Mouse (Mus musculus) kidney, embryonic 15.5 days (tissue): ENCODE measurements at regions not wholly inside any gene's neighbourhood (a gene's known extent, or its start where the extent isn't known, plus 50 kb on each side); places are given as distances from the start of the nearest gene placed in this dataset.

Experiments
- ATAC-seq: fragments of 200-750 bp; cut with Nextera tagmentation; replicated peaks from 2 replicates; pipeline ENCODE4 v1.8.0; 2017; ENCODE audit warnings: moderate TSS enrichment; ENCODE audit not compliant: low FRiP score
- H3K27ac ChIP-seq: fragments of 300-500 bp; sonication (generic); 2 replicates; pipeline ENCODE4 v1.5.1; 2015; ENCODE audit warnings: mild to moderate bottlenecking, inconsistent platforms
- H3K27me3 ChIP-seq: fragments of 300-500 bp; sonication (generic); 2 replicates; pipeline ENCODE4 v1.6.1; 2015; ENCODE audit warnings: inconsistent platforms
- H3K36me3 ChIP-seq: fragments of 300-500 bp; sonication (generic); 2 replicates; pipeline ENCODE4 v1.6.1; 2015; ENCODE audit warnings: inconsistent platforms
- H3K4me1 ChIP-seq: fragments of 300-500 bp; sonication (generic); 2 replicates; pipeline ENCODE4 v1.6.1; 2015; ENCODE audit warnings: inconsistent platforms
- H3K4me2 ChIP-seq: fragments of 300-500 bp; sonication (generic); 2 replicates; pipeline ENCODE4 v1.6.1; 2015; ENCODE audit warnings: moderate library complexity, mild to moderate bottlenecking, inconsistent platforms
- H3K4me3 ChIP-seq: fragments of 300-500 bp; sonication (generic); replicated peaks from 2 replicates; pipeline ENCODE4 v1.5.1; 2015; ENCODE audit warnings: mild to moderate bottlenecking, inconsistent platforms
- H3K9ac ChIP-seq: fragments of 300-500 bp; sonication (generic); 2 replicates; pipeline ENCODE4 v1.6.1; 2015; ENCODE audit warnings: mild to moderate bottlenecking, inconsistent platforms
- H3K9me3 ChIP-seq: fragments of 300-500 bp; sonication (generic); replicated peaks from 2 replicates; pipeline ENCODE4 v1.6.1; 2016; ENCODE audit warnings: inconsistent platforms
- WGBS: fragments of 180-500 bp; shearing (Covaris S2); methylation state at CpG from one replicate; pipeline ENCODE4 v1.1.7; 2015; ENCODE audit warnings: mixed read lengths; 5-methylcytosine and 5-hydroxymethylcytosine counted together

- Histone ChIP-seq H3K36me3 (no peaks in the 10 kb centered on the region), H3K27ac (no peak overlapping the region), H3K4me1 (no peaks in the 10 kb centered on the region), H3K9ac (no peak overlapping the region), H3K4me2 (no peak overlapping the region), H3K9me3 (no peaks in the 10 kb centered on the region), H3K4me3 (no peak overlapping the region), H3K27me3 (no peaks in the 10 kb centered on the region)
- no peak for ATAC-seq
- 76% methylated on average over 3 of the region's 3 CpGs for WGBS
Measured at GRCm38 (mm10) chr15:67714203-67714602, 1213.5 kb upstream of the Lrrc6 start.

GRCm38 (mm10) chr15:67686140-67686539 lies 1185.4 kb upstream of the Lrrc6 start:
- no peak overlapping the region for H3K4me3 ChIP-seq
- no peaks in the 10 kb centered on the region for H3K4me1 ChIP-seq
- no peaks in the 10 kb centered on the region for H3K27me3 ChIP-seq
- H3K4me2 ChIP-seq = no peak overlapping the region
- H3K9me3 ChIP-seq = no peaks in the 10 kb centered on the region
- no peak overlapping the region for H3K27ac ChIP-seq
- no peak for ATAC-seq
- 75% methylated on average over 1 of the region's 1 CpGs for WGBS
- H3K36me3 ChIP-seq = no peaks in the 10 kb centered on the region
- no peak overlapping the region for H3K9ac ChIP-seq

- no peaks in the 10 kb centered on the region for H3K9me3 ChIP-seq
- no peak overlapping the region for H3K9ac ChIP-seq
- 92% methylated on average over 2 of the region's 2 CpGs for WGBS
- no peaks in the 10 kb centered on the region for H3K36me3 ChIP-seq
- H3K27me3 ChIP-seq = no peaks in the 10 kb centered on the region
- H3K4me3 ChIP-seq = no peak overlapping the region
- H3K4me1 ChIP-seq = no peaks in the 10 kb centered on the region
- no peak overlapping the region for H3K27ac ChIP-seq
- ATAC-seq = no peak
- H3K4me2 ChIP-seq = no peak overlapping the region
Measured at GRCm38 (mm10) chr15:67673276-67673675, 1172.6 kb upstream of the Lrrc6 start.

GRCm38 (mm10) chr15:67636155-67636554 lies 1135.4 kb upstream of the Lrrc6 start:
- no peaks in the 10 kb centered on the region for H3K9me3 ChIP-seq

GRCm38 (mm10) chr15:67626704-67627287 lies 1126.1 kb upstream of the Lrrc6 start:
- Histone ChIP-seq H3K4me1 (no peaks in the 10 kb centered on the region), H3K36me3 (no peaks in the 10 kb centered on the region), H3K4me2 (no peak overlapping the region), H3K4me3 (no peak overlapping the region), H3K27ac (no peak overlapping the region), H3K9me3 (no peaks in the 10 kb centered on the region), H3K9ac (no peak overlapping the region), H3K27me3 (no peaks in the 10 kb centered on the region)
- WGBS = 72% methylated on average over 3 of the region's 3 CpGs
- ATAC-seq = no peak

More at GRCm38 (mm10) chr15:67636155-67636554, 1135.4 kb upstream of the Lrrc6 start:
- no peaks in the 10 kb centered on the region for H3K36me3 ChIP-seq
- H3K27me3 ChIP-seq = no peaks in the 10 kb centered on the region
- ATAC-seq = no peak
- H3K4me1 ChIP-seq = no peaks in the 10 kb centered on the region
- 22% methylated on average over 1 of the region's 1 CpGs for WGBS
- no peak overlapping the region for H3K4me3 ChIP-seq
- H3K4me2 ChIP-seq = no peak overlapping the region
- no peak overlapping the region for H3K9ac ChIP-seq
- H3K27ac ChIP-seq = no peak overlapping the region

GRCm38 (mm10) chr15:67611896-67612295 lies 1111.2 kb upstream of the Lrrc6 start:
- no peak overlapping the region for H3K4me3 ChIP-seq
- H3K27ac ChIP-seq = no peak overlapping the region
- H3K9me3 ChIP-seq = no peaks in the 10 kb centered on the region
- no peak overlapping the region for H3K4me2 ChIP-seq
- 69% methylated on average over 3 of the region's 3 CpGs for WGBS
- no peak for ATAC-seq
- no peaks in the 10 kb centered on the region for H3K36me3 ChIP-seq
- no peak overlapping the region for H3K9ac ChIP-seq
- H3K4me1 ChIP-seq = no peaks in the 10 kb centered on the region
- no peaks in the 10 kb centered on the region for H3K27me3 ChIP-seq

- no peak for ATAC-seq
- no peaks in the 10 kb centered on the region for H3K9me3 ChIP-seq
- no peak overlapping the region for H3K4me2 ChIP-seq
- H3K36me3 ChIP-seq = no peaks in the 10 kb centered on the region
- no peaks in the 10 kb centered on the region for H3K27me3 ChIP-seq
- no peak overlapping the region for H3K4me3 ChIP-seq
- 66% methylated on average over 4 of the region's 4 CpGs for WGBS
- no peaks in the 10 kb centered on the region for H3K4me1 ChIP-seq
- no peak overlapping the region for H3K27ac ChIP-seq
- H3K9ac ChIP-seq = no peak overlapping the region
Measured at GRCm38 (mm10) chr15:67598426-67598825, 1097.7 kb upstream of the Lrrc6 start.

- Histone ChIP-seq H3K9ac (no peak overlapping the region), H3K27me3 (no peaks in the 10 kb centered on the region), H3K4me2 (no peak overlapping the region), H3K4me1 (no peaks in the 10 kb centered on the region), H3K36me3 (no peaks in the 10 kb centered on the region), H3K9me3 (no peaks in the 10 kb centered on the region), H3K27ac (no peak overlapping the region), H3K4me3 (no peak overlapping the region)
- no peak for ATAC-seq
- WGBS = 71% methylated on average over 1 of the region's 1 CpGs
Measured at GRCm38 (mm10) chr15:67576581-67576980, 1075.9 kb upstream of the Lrrc6 start.

- H3K36me3 ChIP-seq = no peaks in the 10 kb centered on the region
- H3K9me3 ChIP-seq = no peaks in the 10 kb centered on the region
- 50% methylated on average over 1 of the region's 1 CpGs for WGBS
- ATAC-seq = no peak
- no peaks in the 10 kb centered on the region for H3K27me3 ChIP-seq
- no peak overlapping the region for H3K27ac ChIP-seq
- H3K9ac ChIP-seq = no peak overlapping the region
- H3K4me2 ChIP-seq = no peak overlapping the region
- no peak overlapping the region for H3K4me3 ChIP-seq
- H3K4me1 ChIP-seq = no peaks in the 10 kb centered on the region
Measured at GRCm38 (mm10) chr15:67571614-67572013, 1070.9 kb upstream of the Lrrc6 start.

GRCm38 (mm10) chr15:67557304-67557703 lies 1056.6 kb upstream of the Lrrc6 start:
- no peak overlapping the region for H3K4me3 ChIP-seq
- no peaks in the 10 kb centered on the region for H3K9me3 ChIP-seq
- H3K36me3 ChIP-seq = no peaks in the 10 kb centered on the region
- no peak for ATAC-seq
- H3K27ac ChIP-seq = no peak overlapping the region
- H3K4me1 ChIP-seq = no peaks in the 10 kb centered on the region
- 84% methylated on average over 1 of the region's 1 CpGs for WGBS
- H3K4me2 ChIP-seq = no peak overlapping the region
- H3K9ac ChIP-seq = no peak overlapping the region
- no peaks in the 10 kb centered on the region for H3K27me3 ChIP-seq

- Histone ChIP-seq H3K4me1 (0 out of 2 replicates have a peak, but pooled peaks cover 3% of the 10 kb centered on the region), H3K27ac (no peak overlapping the region), H3K27me3 (no peaks in the 10 kb centered on the region), H3K36me3 (no peaks in the 10 kb centered on the region), H3K9me3 (no peaks in the 10 kb centered on the region), H3K9ac (no peak overlapping the region), H3K4me2 (no peak overlapping the region), H3K4me3 (no peak overlapping the region)
- no peak for ATAC-seq
- WGBS = 27% methylated on average over 2 of the region's 2 CpGs
Measured at GRCm38 (mm10) chr15:67551911-67552310, 1051.2 kb upstream of the Lrrc6 start.

GRCm38 (mm10) chr15:67546896-67547400 lies 1046.2 kb upstream of the Lrrc6 start:
- no peak overlapping the region for H3K9ac ChIP-seq
- no peak overlapping the region for H3K4me3 ChIP-seq
- no peak for ATAC-seq
- 0 out of 2 replicates have a peak, but pooled peaks cover 3% of the 10 kb centered on the region for H3K4me1 ChIP-seq
- H3K4me2 ChIP-seq = no peak overlapping the region
- WGBS = 38% methylated on average over 1 of the region's 1 CpGs
- H3K27me3 ChIP-seq = no peaks in the 10 kb centered on the region
- no peak overlapping the region for H3K27ac ChIP-seq
- no peaks in the 10 kb centered on the region for H3K36me3 ChIP-seq
- H3K9me3 ChIP-seq = no peaks in the 10 kb centered on the region

GRCm38 (mm10) chr15:67545745-67546144 lies 1045.0 kb upstream of the Lrrc6 start:
- no peaks in the 10 kb centered on the region for H3K36me3 ChIP-seq
- H3K4me3 ChIP-seq = no peak overlapping the region
- no peak overlapping the region for H3K9ac ChIP-seq
- 0 out of 2 replicates have a peak, but pooled peaks cover 3% of the 10 kb centered on the region for H3K4me1 ChIP-seq
- ATAC-seq = no peak
- H3K4me2 ChIP-seq = no peak overlapping the region
- H3K27ac ChIP-seq = no peak overlapping the region
- no peaks in the 10 kb centered on the region for H3K9me3 ChIP-seq
- H3K27me3 ChIP-seq = no peaks in the 10 kb centered on the region
- WGBS = 73% methylated on average over 6 of the region's 6 CpGs
